Mouse (Mus musculus): ENCODE measurements around the gene Plcb1. TPM values are rescaled to one million over a fixed set of nuclear protein-coding genes. Genes with fewer than 3 reads are reported as not detected.

Gene Plcb1
- polyA plus RNA-seq, 1 experiment, result 66.5 TPM

- peaks cover 3% of the 10 kb centered on the region; the same call in 1 of the 2 replicates for H3K4me1 ChIP-seq (ENCODE audit: control insufficient read depth, insufficient read depth, low read length)
- H3K4me3 ChIP-seq (ENCODE audit: insufficient read depth, low read length), result no peak overlapping the region
- no peak overlapping the region for H3K27ac ChIP-seq (ENCODE audit: insufficient read depth, low read length)
- no peak for TF ChIP-seq CTCF (IDR thresholded peaks at IDR 0.05; ENCODE audit: extremely low read depth, insufficient read depth, low read length)
- no peak for TF ChIP-seq POLR2A (IDR thresholded peaks at IDR 0.05; ENCODE audit: extremely low read depth, insufficient read depth, low read length)
Measured at GRCm38 (mm10) chr2:134935970-134936649, 150.2 kb downstream of the Plcb1 start.

DNA sequence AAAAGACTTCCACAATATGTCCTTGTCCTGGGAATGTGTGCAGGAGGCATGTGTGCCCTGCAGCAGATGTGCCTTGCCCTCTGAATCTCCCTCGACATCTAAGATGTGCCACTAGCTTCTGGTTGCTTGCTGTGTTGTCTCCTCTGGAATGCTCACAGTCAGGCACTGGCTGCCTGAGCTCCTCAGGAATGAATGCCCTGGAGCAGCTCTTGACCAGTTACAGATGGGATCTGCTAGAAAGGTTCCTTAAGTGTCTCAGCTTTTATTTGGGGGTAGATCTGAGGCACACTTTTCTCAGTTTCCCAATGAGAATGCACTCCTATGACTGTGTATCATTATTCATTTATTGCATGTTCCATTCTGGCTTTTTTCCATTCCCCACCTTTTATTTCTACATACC is 151.8 kb downstream of the Plcb1 start:
- Histone ChIP-seq H3K27ac (ENCODE audit: insufficient read depth, low read length) (no peak overlapping the region), H3K4me3 (ENCODE audit: insufficient read depth, low read length) (no peak overlapping the region), H3K4me1 (ENCODE audit: control insufficient read depth, insufficient read depth, low read length) (peaks cover 2% of the 10 kb centered on the region; the same call in 1 of the 2 replicates)
- no peak for TF ChIP-seq CTCF (IDR thresholded peaks at IDR 0.05; ENCODE audit: extremely low read depth, insufficient read depth, low read length)
- TF ChIP-seq POLR2A (IDR thresholded peaks at IDR 0.05; ENCODE audit: extremely low read depth, insufficient read depth, low read length), result no peak

DNA sequence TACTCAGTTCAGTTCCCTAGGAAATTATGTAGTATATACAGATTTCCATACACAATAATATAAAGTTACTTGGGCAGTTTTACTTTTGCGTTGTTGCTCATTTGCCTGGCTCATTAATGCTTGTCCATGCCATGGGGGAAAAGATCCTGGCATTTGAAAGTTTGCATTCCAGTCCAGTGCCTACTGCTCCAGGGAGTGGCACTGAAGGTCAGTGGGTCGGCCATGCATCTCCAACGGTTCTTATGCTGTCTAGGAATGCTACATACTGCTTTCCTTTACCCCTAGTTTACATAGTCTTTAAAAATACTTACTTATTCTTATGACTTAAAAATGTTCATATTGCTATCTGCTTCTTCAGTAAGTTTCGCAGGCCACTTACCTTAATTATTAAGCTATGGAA is 156.2 kb downstream of the Plcb1 start:
- Histone ChIP-seq H3K4me1 (ENCODE audit: control insufficient read depth, insufficient read depth, low read length) (no peaks in the 10 kb centered on the region), H3K27ac (ENCODE audit: insufficient read depth, low read length) (no peak overlapping the region)
- TF ChIP-seq POLR2A (IDR thresholded peaks at IDR 0.05; ENCODE audit: extremely low read depth, insufficient read depth, low read length) (no peak), CTCF (IDR thresholded peaks at IDR 0.05; ENCODE audit: extremely low read depth, insufficient read depth, low read length) (no peak)

GRCm38 (mm10) chr2:134942919-134943318 is 157.1 kb downstream of the Plcb1 start:
- Histone ChIP-seq H3K27ac (ENCODE audit: insufficient read depth, low read length) (no peak overlapping the region), H3K4me3 (ENCODE audit: insufficient read depth, low read length) (no peak overlapping the region), H3K4me1 (ENCODE audit: control insufficient read depth, insufficient read depth, low read length) (no peaks in the 10 kb centered on the region)
- no peak for TF ChIP-seq POLR2A (IDR thresholded peaks at IDR 0.05; ENCODE audit: extremely low read depth, insufficient read depth, low read length)

More for the DNA sequence above, 156.2 kb downstream of the Plcb1 start:
- H3K4me3 ChIP-seq (ENCODE audit: insufficient read depth, low read length), result no peak overlapping the region

DNA sequence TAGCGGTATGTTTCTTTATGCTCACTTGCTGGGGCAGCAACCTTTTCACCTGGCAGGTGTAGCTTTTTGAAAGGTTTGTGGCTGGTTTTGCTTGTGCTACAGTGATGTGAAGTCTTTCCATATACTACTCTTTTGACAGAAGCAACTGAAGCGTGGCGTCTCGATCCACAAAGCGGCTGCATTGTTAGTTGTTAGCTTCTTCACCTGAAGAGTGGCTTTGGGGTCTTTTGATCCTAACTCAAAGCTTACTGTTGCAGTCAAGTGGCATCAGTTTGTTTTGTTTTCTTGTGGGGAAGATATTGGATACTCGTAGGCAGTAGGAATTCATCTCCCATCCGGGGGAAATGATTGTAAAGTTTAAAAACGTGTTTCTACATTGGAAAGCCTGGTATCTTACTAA is 160.5 kb downstream of the Plcb1 start:
- TF ChIP-seq CTCF (IDR thresholded peaks at IDR 0.05; ENCODE audit: extremely low read depth, insufficient read depth, low read length), result no peak
- no peak for TF ChIP-seq POLR2A (IDR thresholded peaks at IDR 0.05; ENCODE audit: extremely low read depth, insufficient read depth, low read length)
- Histone ChIP-seq H3K4me1 (ENCODE audit: control insufficient read depth, insufficient read depth, low read length) (no peaks in the 10 kb centered on the region), H3K4me3 (ENCODE audit: insufficient read depth, low read length) (no peak overlapping the region), H3K27ac (ENCODE audit: insufficient read depth, low read length) (no peak overlapping the region)

DNA sequence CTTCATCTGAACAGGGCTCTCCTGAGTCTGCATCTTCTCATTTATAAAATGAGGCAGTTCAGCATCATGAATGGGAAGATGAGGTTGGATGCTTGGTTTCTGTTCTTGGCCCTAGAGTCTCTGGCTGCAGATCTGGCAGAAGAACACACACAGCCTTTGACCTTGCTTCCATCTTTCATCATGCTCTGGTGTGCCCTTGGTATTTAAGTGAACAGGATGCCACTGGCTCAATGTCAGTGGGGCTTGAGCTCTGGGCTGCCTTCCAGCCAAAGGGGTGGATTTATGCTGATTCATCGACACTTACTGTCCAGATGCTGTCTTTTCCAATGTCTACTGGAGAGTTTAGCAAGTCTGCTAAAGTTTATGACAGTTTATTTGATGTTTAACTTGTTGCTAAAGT is 161.0 kb downstream of the Plcb1 start:
- TF ChIP-seq CTCF (IDR thresholded peaks at IDR 0.05; ENCODE audit: extremely low read depth, insufficient read depth, low read length) (no peak), POLR2A (IDR thresholded peaks at IDR 0.05; ENCODE audit: extremely low read depth, insufficient read depth, low read length) (no peak)
- H3K27ac ChIP-seq (ENCODE audit: insufficient read depth, low read length), result no peak overlapping the region

GRCm38 (mm10) chr2:134952088-134952487 is 166.2 kb downstream of the Plcb1 start:
- Histone ChIP-seq H3K4me1 (ENCODE audit: control insufficient read depth, insufficient read depth, low read length) (peaks cover 2% of the 10 kb centered on the region; the same call in 1 of the 2 replicates), H3K4me3 (ENCODE audit: insufficient read depth, low read length) (no peak overlapping the region)
- TF ChIP-seq CTCF (IDR thresholded peaks at IDR 0.05; ENCODE audit: extremely low read depth, insufficient read depth, low read length) (no peak), POLR2A (IDR thresholded peaks at IDR 0.05; ENCODE audit: extremely low read depth, insufficient read depth, low read length) (no peak)

More for the DNA sequence above, 161.0 kb downstream of the Plcb1 start:
- Histone ChIP-seq H3K4me1 (ENCODE audit: control insufficient read depth, insufficient read depth, low read length) (no peaks in the 10 kb centered on the region), H3K4me3 (ENCODE audit: insufficient read depth, low read length) (no peak overlapping the region)

DNA sequence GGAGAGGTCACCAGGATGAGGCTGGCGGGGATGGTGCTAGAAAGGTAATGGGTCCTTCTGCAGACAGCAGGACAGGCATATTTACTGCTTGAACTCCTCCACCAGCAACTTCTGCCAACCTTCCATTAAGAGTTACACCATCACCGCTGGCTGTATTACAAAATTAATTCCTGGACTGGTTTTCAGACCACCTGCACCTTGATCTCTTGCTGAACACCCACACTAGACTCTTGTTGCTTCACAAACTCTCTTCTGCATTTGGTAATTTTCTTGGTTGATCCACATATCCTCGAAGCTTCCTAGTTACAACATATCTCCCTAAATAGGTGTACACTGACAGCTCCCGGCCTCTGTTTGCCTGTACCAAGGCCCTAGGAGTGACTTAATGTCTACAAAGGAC is 170.6 kb downstream of the Plcb1 start:
- TF ChIP-seq CTCF (IDR thresholded peaks at IDR 0.05; ENCODE audit: extremely low read depth, insufficient read depth, low read length) (no peak), POLR2A (IDR thresholded peaks at IDR 0.05; ENCODE audit: extremely low read depth, insufficient read depth, low read length) (no peak)
- no peak overlapping the region for H3K4me3 ChIP-seq (ENCODE audit: insufficient read depth, low read length)
- peaks cover 2% of the 10 kb centered on the region; the same call in 1 of the 2 replicates for H3K4me1 ChIP-seq (ENCODE audit: control insufficient read depth, insufficient read depth, low read length)
- H3K27ac ChIP-seq (ENCODE audit: insufficient read depth, low read length), result no peak overlapping the region

More at GRCm38 (mm10) chr2:134952088-134952487, 166.2 kb downstream of the Plcb1 start:
- no peak overlapping the region for H3K27ac ChIP-seq (ENCODE audit: insufficient read depth, low read length)

GRCm38 (mm10) chr2:134966131-134966530 is 180.3 kb downstream of the Plcb1 start:
- TF ChIP-seq POLR2A (IDR thresholded peaks at IDR 0.05; ENCODE audit: extremely low read depth, insufficient read depth, low read length), result no peak
- TF ChIP-seq CTCF (IDR thresholded peaks at IDR 0.05; ENCODE audit: extremely low read depth, insufficient read depth, low read length), result no peak
- Histone ChIP-seq H3K27ac (ENCODE audit: insufficient read depth, low read length) (no peak overlapping the region), H3K4me3 (ENCODE audit: insufficient read depth, low read length) (no peak overlapping the region), H3K4me1 (ENCODE audit: control insufficient read depth, insufficient read depth, low read length) (peaks cover 7% of the 10 kb centered on the region)

GRCm38 (mm10) chr2:134968380-134968779 is 182.5 kb downstream of the Plcb1 start:
- Histone ChIP-seq H3K4me1 (ENCODE audit: control insufficient read depth, insufficient read depth, low read length) (peaks cover 3% of the 10 kb centered on the region), H3K27ac (ENCODE audit: insufficient read depth, low read length) (no peak overlapping the region), H3K4me3 (ENCODE audit: insufficient read depth, low read length) (no peak overlapping the region)
- TF ChIP-seq CTCF (IDR thresholded peaks at IDR 0.05; ENCODE audit: extremely low read depth, insufficient read depth, low read length), result no peak
- TF ChIP-seq POLR2A (IDR thresholded peaks at IDR 0.05; ENCODE audit: extremely low read depth, insufficient read depth, low read length), result no peak
